Mouse (Mus musculus): ENCODE data around the gene Dlgap4. TPM values are rescaled to one million over a fixed set of nuclear protein-coding genes. Genes with fewer than 3 reads are reported as not detected.

The Dlgap4 gene
- polyA plus RNA-seq, 1 experiment from 2014 or later: 119 TPM

DNA sequence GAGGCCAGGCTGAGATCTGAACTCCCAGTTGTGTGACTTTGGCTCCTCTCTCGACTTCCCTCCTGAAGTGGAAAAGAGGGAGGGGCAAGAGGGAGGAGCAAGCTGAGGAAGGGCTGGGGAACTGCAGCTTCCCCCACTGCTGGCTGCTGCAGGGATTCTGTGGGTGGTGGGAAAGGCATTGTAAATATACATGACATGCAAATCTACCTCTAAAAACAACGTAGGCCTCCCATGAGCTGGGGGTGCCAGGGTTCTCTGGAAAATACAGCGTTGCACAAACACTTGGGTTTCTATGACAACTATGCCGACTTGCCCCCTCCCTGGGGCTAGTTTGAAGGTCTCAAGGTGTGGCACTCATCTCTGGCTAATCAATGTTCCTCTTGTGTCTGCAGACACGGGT is 50.9 kb downstream of the Dlgap4 start:
- ATAC-seq (replicated peaks; ENCODE audit: insufficient number of reproducible peaks, low FRiP score, low TSS enrichment, low read depth) (no peak), DNase-seq (ENCODE audit: low spot score) (no peak)
- WGBS: 28% methylated on average over 5 of the region's 5 CpGs
- H3K4me2 ChIP-seq (ENCODE audit: low read depth, low read length): no peak overlapping the region
- no peak overlapping the region for H3K27ac ChIP-seq (replicated peaks; ENCODE audit: low read depth, low read length)
- no peak overlapping the region for H3K9ac ChIP-seq (replicated peaks; ENCODE audit: low read length)
- no peaks in the 10 kb centered on the region for H3K36me3 ChIP-seq (replicated peaks; ENCODE audit: control insufficient read depth, insufficient read depth, low read depth, low read length)
- H3K4me1 ChIP-seq (ENCODE audit: control insufficient read depth, insufficient read depth, low read length): no peaks in the 10 kb centered on the region
- no peaks in the 10 kb centered on the region for H3K27me3 ChIP-seq (ENCODE audit: control insufficient read depth, insufficient read depth, low read length)
- H3K9me3 ChIP-seq (replicated peaks; ENCODE audit: control insufficient read depth, low read length): no peaks in the 10 kb centered on the region
- no peak overlapping the region for H3K4me3 ChIP-seq (ENCODE audit: low read depth, low read length)

DNA sequence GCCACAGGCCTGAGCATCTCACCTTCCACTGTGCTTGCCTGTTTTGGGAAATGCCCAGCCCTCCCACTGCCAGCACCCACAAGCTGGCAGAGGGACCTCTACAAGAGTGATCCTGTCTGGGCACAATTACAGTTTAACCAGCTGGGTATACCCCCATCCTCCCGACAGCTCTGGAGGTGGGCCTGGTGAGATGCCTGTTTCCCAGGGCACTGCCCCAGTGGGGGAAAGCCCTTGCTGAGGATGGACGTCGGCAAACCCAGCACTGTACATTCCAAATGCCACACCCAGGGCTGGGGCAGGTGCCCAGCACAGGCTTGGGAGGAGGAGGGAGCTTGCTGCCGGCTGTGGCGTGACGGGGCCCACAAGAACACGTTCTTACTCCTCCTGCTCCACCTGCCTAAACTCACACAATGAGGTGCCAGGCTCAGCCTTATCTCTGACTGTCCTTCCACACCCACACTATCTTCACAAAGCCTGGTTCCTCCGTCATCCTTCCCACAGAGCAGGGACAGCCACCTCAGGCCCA is 51.6 kb downstream of the Dlgap4 start:
- Histone ChIP-seq H3K4me3 (ENCODE audit: low read depth, low read length) (no peak overlapping the region), H3K27me3 (ENCODE audit: control insufficient read depth, insufficient read depth, low read length) (no peaks in the 10 kb centered on the region), H3K4me2 (ENCODE audit: low read depth, low read length) (no peak overlapping the region), H3K9ac (replicated peaks; ENCODE audit: low read length) (no peak overlapping the region), H3K27ac (replicated peaks; ENCODE audit: low read depth, low read length) (no peak overlapping the region), H3K9me3 (replicated peaks; ENCODE audit: control insufficient read depth, low read length) (no peaks in the 10 kb centered on the region), H3K4me1 (ENCODE audit: control insufficient read depth, insufficient read depth, low read length) (no peaks in the 10 kb centered on the region), H3K36me3 (replicated peaks; ENCODE audit: control insufficient read depth, insufficient read depth, low read depth, low read length) (no peaks in the 10 kb centered on the region)
- WGBS: 76% methylated on average over 8 of the region's 8 CpGs
- ATAC-seq (replicated peaks; ENCODE audit: insufficient number of reproducible peaks, low FRiP score, low TSS enrichment, low read depth) (no peak), DNase-seq (ENCODE audit: low spot score) (no peak)

DNA sequence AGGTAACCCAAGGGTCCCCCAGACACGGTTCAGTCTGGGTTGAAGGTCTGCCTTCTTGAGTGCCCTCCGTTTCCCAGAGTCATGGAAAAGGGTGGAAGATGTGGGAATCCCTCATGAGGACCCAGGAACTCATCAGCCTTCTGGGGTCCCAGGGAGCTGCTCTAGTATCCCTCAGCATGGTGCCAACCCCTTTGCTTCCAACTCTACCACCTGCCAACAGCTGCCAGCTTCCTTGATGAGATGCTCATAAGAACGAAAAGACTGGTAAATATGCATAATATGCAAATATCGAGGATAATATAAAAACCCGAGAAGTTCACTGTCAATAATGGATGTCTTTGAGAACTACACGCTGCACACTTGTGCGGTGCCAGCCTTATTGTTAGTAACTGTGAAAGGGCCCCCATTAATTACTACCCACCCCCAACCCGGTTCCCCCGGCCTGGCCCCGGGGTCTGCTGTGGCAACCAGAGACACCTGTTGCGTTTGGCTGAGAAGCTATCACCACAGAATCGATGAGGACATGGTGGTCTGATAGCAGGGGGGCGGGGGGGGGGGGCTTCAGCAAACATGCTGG is 52.2 kb downstream of the Dlgap4 start:
- Histone ChIP-seq H3K4me1 (ENCODE audit: control insufficient read depth, insufficient read depth, low read length) (no peaks in the 10 kb centered on the region), H3K9ac (replicated peaks; ENCODE audit: low read length) (no peak overlapping the region), H3K4me2 (ENCODE audit: low read depth, low read length) (no peak overlapping the region), H3K9me3 (replicated peaks; ENCODE audit: control insufficient read depth, low read length) (no peaks in the 10 kb centered on the region), H3K27ac (replicated peaks; ENCODE audit: low read depth, low read length) (no peak overlapping the region), H3K27me3 (ENCODE audit: control insufficient read depth, insufficient read depth, low read length) (no peaks in the 10 kb centered on the region), H3K4me3 (ENCODE audit: low read depth, low read length) (no peak overlapping the region), H3K36me3 (replicated peaks; ENCODE audit: control insufficient read depth, insufficient read depth, low read depth, low read length) (no peaks in the 10 kb centered on the region)
- ATAC-seq (replicated peaks; ENCODE audit: insufficient number of reproducible peaks, low FRiP score, low TSS enrichment, low read depth): no peak
- no peak for DNase-seq (ENCODE audit: low spot score)
- WGBS: 80% methylated on average over 13 of the region's 13 CpGs

DNA sequence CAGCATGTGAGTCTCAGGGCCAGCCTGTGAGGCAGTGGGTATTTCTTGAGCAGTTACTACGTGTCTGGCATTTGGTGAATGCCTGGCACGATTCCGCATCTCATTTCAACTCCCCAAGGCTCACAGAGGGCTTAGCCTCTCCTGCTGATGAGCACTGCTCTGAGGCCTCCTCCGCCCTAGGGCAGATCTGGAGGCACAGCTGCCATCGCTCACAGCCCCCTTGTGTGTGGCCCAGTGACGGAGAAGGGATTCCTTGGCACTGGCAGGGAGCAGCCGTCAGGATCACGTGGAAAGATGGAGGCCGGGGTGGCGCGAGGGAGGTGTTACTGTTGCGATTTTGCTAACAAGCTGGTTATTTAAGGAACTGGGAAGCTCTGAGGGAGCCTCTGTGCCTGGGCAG is 52.7 kb downstream of the Dlgap4 start:
- no peak for ATAC-seq (replicated peaks; ENCODE audit: insufficient number of reproducible peaks, low FRiP score, low TSS enrichment, low read depth)
- no peak overlapping the region for H3K4me2 ChIP-seq (ENCODE audit: low read depth, low read length)
- no peaks in the 10 kb centered on the region for H3K9me3 ChIP-seq (replicated peaks; ENCODE audit: control insufficient read depth, low read length)
- no peaks in the 10 kb centered on the region for H3K27me3 ChIP-seq (ENCODE audit: control insufficient read depth, insufficient read depth, low read length)
- H3K4me1 ChIP-seq (ENCODE audit: control insufficient read depth, insufficient read depth, low read length): no peaks in the 10 kb centered on the region
- H3K4me3 ChIP-seq (ENCODE audit: low read depth, low read length): no peak overlapping the region
- H3K9ac ChIP-seq (replicated peaks; ENCODE audit: low read length): no peak overlapping the region
- DNase-seq (ENCODE audit: low spot score): no peak
- WGBS: 32% methylated on average over 12 of the region's 12 CpGs
- H3K36me3 ChIP-seq (replicated peaks; ENCODE audit: control insufficient read depth, insufficient read depth, low read depth, low read length): no peaks in the 10 kb centered on the region
- H3K27ac ChIP-seq (replicated peaks; ENCODE audit: low read depth, low read length): no peak overlapping the region

DNA sequence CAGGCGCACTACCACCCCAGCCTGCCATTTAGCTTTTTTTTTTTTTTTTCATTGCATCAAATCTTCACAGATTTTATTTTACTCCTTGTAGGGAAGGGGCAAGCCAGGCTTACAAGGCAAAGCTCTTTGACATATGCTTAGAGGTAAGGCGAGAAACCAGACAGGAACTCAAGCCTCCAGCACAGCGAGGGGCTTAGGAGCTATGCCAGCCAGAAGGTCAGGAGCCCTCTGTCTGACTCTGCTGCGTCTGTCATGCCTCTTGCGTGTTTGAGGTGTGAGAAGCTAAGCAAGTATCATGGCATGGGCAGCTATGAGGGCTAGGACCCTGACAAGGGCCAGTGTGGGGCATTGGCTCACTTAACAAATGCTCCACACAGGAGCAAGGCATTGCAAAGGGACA is 53.8 kb downstream of the Dlgap4 start:
- Histone ChIP-seq H3K4me2 (ENCODE audit: low read depth, low read length) (no peak overlapping the region), H3K4me3 (ENCODE audit: low read depth, low read length) (no peak overlapping the region), H3K27me3 (ENCODE audit: control insufficient read depth, insufficient read depth, low read length) (no peaks in the 10 kb centered on the region), H3K4me1 (ENCODE audit: control insufficient read depth, insufficient read depth, low read length) (no peaks in the 10 kb centered on the region), H3K27ac (replicated peaks; ENCODE audit: low read depth, low read length) (no peak overlapping the region), H3K9me3 (replicated peaks; ENCODE audit: control insufficient read depth, low read length) (no peaks in the 10 kb centered on the region), H3K9ac (replicated peaks; ENCODE audit: low read length) (no peak overlapping the region), H3K36me3 (replicated peaks; ENCODE audit: control insufficient read depth, insufficient read depth, low read depth, low read length) (no peaks in the 10 kb centered on the region)
- 82% methylated on average over 5 of the region's 5 CpGs for WGBS
- DNase-seq (ENCODE audit: low spot score) (no peak), ATAC-seq (replicated peaks; ENCODE audit: insufficient number of reproducible peaks, low FRiP score, low TSS enrichment, low read depth) (no peak)

DNA sequence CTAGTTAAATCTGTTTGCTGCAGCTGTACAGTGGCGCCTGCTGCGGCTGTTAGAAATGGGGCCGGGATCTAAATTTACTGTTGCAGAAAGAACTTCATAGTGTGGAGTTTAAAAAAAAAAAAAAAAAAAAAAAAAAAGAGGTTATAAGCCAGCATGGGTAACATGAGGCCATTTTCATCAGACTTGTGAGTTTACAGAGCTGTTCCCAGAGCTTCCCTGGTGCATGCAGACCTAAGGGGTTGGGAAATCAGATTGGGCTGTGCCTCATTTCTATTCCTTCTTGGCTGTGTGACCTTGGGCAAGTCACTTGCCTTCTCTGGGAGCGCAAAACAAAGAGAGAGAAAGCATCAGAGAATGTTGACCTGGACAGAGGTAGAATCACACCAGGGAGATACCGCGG is 55.1 kb downstream of the Dlgap4 start:
- Histone ChIP-seq H3K9me3 (replicated peaks; ENCODE audit: control insufficient read depth, low read length) (no peaks in the 10 kb centered on the region), H3K4me2 (ENCODE audit: low read depth, low read length) (no peak overlapping the region), H3K9ac (replicated peaks; ENCODE audit: low read length) (no peak overlapping the region), H3K36me3 (replicated peaks; ENCODE audit: control insufficient read depth, insufficient read depth, low read depth, low read length) (no peaks in the 10 kb centered on the region), H3K4me1 (ENCODE audit: control insufficient read depth, insufficient read depth, low read length) (no peaks in the 10 kb centered on the region), H3K4me3 (ENCODE audit: low read depth, low read length) (no peak overlapping the region), H3K27ac (replicated peaks; ENCODE audit: low read depth, low read length) (no peak overlapping the region), H3K27me3 (ENCODE audit: control insufficient read depth, insufficient read depth, low read length) (no peaks in the 10 kb centered on the region)
- ATAC-seq (replicated peaks; ENCODE audit: insufficient number of reproducible peaks, low FRiP score, low TSS enrichment, low read depth) (no peak), DNase-seq (ENCODE audit: low spot score) (no peak)
- 91% methylated on average over 6 of the region's 6 CpGs for WGBS

DNA sequence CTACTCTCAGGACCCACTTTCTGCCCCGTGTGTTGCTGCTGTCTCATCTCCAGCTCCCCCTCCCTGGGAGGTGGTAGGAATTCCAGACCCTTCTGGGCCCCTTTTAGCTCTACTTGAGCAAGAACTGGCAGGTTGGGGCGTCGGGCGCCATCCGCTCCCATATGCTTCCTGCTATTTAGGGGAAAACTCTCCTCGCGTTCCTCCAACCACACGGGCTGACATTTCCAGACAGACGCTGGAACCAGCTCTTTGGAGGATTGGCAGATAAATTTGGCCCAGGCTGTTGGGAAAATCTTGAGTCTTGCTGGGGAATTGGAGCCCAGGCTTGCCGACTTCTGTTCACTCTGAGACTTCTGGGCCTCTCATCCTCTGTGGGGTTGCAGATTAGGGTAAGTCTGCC is 59.8 kb downstream of the Dlgap4 start:
- H3K27ac ChIP-seq (replicated peaks; ENCODE audit: low read depth, low read length): no peak overlapping the region
- H3K9ac ChIP-seq (replicated peaks; ENCODE audit: low read length): no peak overlapping the region
- no peaks in the 10 kb centered on the region for H3K4me1 ChIP-seq (ENCODE audit: control insufficient read depth, insufficient read depth, low read length)
- ATAC-seq (replicated peaks; ENCODE audit: insufficient number of reproducible peaks, low FRiP score, low TSS enrichment, low read depth) (no peak), DNase-seq (ENCODE audit: low spot score) (no peak)
- H3K9me3 ChIP-seq (replicated peaks; ENCODE audit: control insufficient read depth, low read length): no peaks in the 10 kb centered on the region
- H3K36me3 ChIP-seq (replicated peaks; ENCODE audit: control insufficient read depth, insufficient read depth, low read depth, low read length): no peaks in the 10 kb centered on the region
- H3K4me2 ChIP-seq (ENCODE audit: low read depth, low read length): no peak overlapping the region
- H3K4me3 ChIP-seq (ENCODE audit: low read depth, low read length): no peak overlapping the region
- WGBS: 86% methylated on average over 10 of the region's 10 CpGs
- H3K27me3 ChIP-seq (ENCODE audit: control insufficient read depth, insufficient read depth, low read length): no peaks in the 10 kb centered on the region

DNA sequence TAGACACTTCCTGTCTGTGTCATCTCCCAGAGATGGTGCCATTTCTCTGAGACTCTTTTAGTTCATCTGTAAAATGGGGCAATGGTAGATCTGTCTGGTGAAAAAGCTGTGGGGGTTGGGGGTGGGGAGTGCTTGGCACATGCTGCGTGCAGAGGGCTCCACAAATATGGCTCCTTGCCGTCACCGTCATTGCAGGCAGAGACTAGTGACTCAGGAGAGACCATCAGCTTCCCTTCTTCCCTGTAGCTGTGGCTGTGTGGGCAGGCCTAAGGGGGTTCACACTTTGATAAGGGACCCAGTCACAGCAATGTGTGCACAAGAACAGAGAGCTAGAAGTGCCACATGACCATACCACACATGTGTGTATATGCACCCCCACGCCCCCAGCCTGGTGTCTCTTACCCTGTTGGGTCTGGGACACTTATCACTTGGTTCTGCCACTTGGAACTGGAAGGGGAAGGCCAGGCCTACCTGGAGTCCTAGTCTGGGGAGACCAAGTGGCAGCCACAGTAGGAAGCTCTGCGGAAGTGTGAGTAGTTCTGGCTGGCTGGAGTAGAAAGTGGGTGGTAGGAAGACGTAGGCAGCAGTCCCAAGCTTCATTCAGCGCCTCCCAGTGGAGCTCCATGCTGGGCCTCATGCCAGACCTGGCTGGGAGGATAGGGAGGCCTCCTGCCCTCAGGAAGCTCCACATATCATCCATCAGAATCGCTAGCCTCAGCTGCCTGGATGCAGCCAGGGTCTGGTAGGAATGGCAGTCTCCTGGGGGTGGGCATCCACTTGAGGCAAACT is 60.6 kb downstream of the Dlgap4 start:
- H3K27ac ChIP-seq (replicated peaks; ENCODE audit: low read depth, low read length): no peak overlapping the region
- ATAC-seq (replicated peaks; ENCODE audit: insufficient number of reproducible peaks, low FRiP score, low TSS enrichment, low read depth): no peak
- H3K36me3 ChIP-seq (replicated peaks; ENCODE audit: control insufficient read depth, insufficient read depth, low read depth, low read length): no peaks in the 10 kb centered on the region
- H3K4me3 ChIP-seq (ENCODE audit: low read depth, low read length): no peak overlapping the region
- 78% methylated on average over 8 of the region's 8 CpGs for WGBS
- no peak for DNase-seq (ENCODE audit: low spot score)
- H3K27me3 ChIP-seq (ENCODE audit: control insufficient read depth, insufficient read depth, low read length): no peaks in the 10 kb centered on the region
- H3K4me1 ChIP-seq (ENCODE audit: control insufficient read depth, insufficient read depth, low read length): no peaks in the 10 kb centered on the region
- H3K9ac ChIP-seq (replicated peaks; ENCODE audit: low read length): no peak overlapping the region
- no peaks in the 10 kb centered on the region for H3K9me3 ChIP-seq (replicated peaks; ENCODE audit: control insufficient read depth, low read length)
- H3K4me2 ChIP-seq (ENCODE audit: low read depth, low read length): no peak overlapping the region
